Mouse (Mus musculus) cerebellum, adult 9-10 months (tissue): ENCODE measurements around the gene Mybpc3.

Experiments used
- DNase-seq: peaks from one replicate; pipeline ENCODE4 v3.0.0; 2022

Gene Mybpc3

GRCm38 (mm10) chr2:91117585-91118275, at the start of gene Mybpc3:
Gene Mybpc3 (plus strand): TSS chr2:91118144.
- DNase-seq = no peak

GRCm38 (mm10) chr2:91068162-91068871, 49.6 kb upstream of the Mybpc3 start:
- no peak for DNase-seq

- no peak for DNase-seq
These were observed 49.1 kb upstream of the Mybpc3 start for GRCm38 (mm10) chr2:91068872-91069165.

GRCm38 (mm10) chr2:91069306-91070000, 48.5 kb upstream of the Mybpc3 start:
- DNase-seq = no peak

- peak; percentile 95 for DNase-seq
These were observed 47.7 kb upstream of the Mybpc3 start, which contains the start of gene Slc39a13 for GRCm38 (mm10) chr2:91070076-91070800. Gene Slc39a13 (minus strand): TSS chr2:91070417.

- DNase-seq = no peak
These were observed 46.9 kb upstream of the Mybpc3 start for GRCm38 (mm10) chr2:91071059-91071458.

GRCm38 (mm10) chr2:91072092-91072491, 45.9 kb upstream of the Mybpc3 start:
- DNase-seq = no peak

- no peak for DNase-seq
These were observed 40.0 kb upstream of the Mybpc3 start for GRCm38 (mm10) chr2:91077957-91078313.

GRCm38 (mm10) chr2:91078314-91079025, 39.5 kb upstream of the Mybpc3 start:
- DNase-seq = no peak

- no peak for DNase-seq
These were observed 38.9 kb upstream of the Mybpc3 start for GRCm38 (mm10) chr2:91079026-91079384.

- DNase-seq = no peak
These were observed 37.0 kb upstream of the Mybpc3 start for GRCm38 (mm10) chr2:91080784-91081513.

GRCm38 (mm10) chr2:91081775-91082695, 35.9 kb upstream of the Mybpc3 start, which contains the start of gene Spi1:
Gene Spi1 (plus strand): TSS chr2:91082390.
- DNase-seq = no peak

GRCm38 (mm10) chr2:91082844-91083243, 35.1 kb upstream of the Mybpc3 start:
- no peak for DNase-seq

- DNase-seq = no peak
These were observed 34.5 kb upstream of the Mybpc3 start for GRCm38 (mm10) chr2:91083366-91083940.

GRCm38 (mm10) chr2:91084179-91084820, 33.6 kb upstream of the Mybpc3 start:
- no peak for DNase-seq

- DNase-seq = no peak
These were observed 32.2 kb upstream of the Mybpc3 start for GRCm38 (mm10) chr2:91085494-91086391.

GRCm38 (mm10) chr2:91086392-91087237, 31.3 kb upstream of the Mybpc3 start:
- no peak for DNase-seq

GRCm38 (mm10) chr2:91087453-91087852, 30.5 kb upstream of the Mybpc3 start:
- no peak for DNase-seq
